Mouse (Mus musculus) cerebellum, postnatal 25 days (tissue): Measurements from ENCODE around the gene Cd300lf.

Experiments used
- DNase-seq, 2 experiments: peaks; one replicate each; pipeline ENCODE4 v3.0.0; 2021; ENCODE audit warnings: mixed read lengths in 2 of 2

Gene Cd300lf

GRCm38 (mm10) chr11:115133800-115134199 lies at the start of gene Cd300lf:
Gene Cd300lf, minus strand, starts transcription at chr11:115133992.
- no peak for DNase-seq

- DNase-seq, result peak; percentile 90 to 93
These were observed 48.3 kb upstream of the Cd300lf start for GRCm38 (mm10) chr11:115181913-115182638.

GRCm38 (mm10) chr11:115179881-115180280 lies 46.1 kb upstream of the Cd300lf start:
- no peak for DNase-seq

GRCm38 (mm10) chr11:115179191-115179590 lies 45.4 kb upstream of the Cd300lf start:
- DNase-seq, result no peak

GRCm38 (mm10) chr11:115178766-115179165 lies 45.0 kb upstream of the Cd300lf start:
- DNase-seq, result no peak

GRCm38 (mm10) chr11:115177559-115178195 lies 43.9 kb upstream of the Cd300lf start:
- no peak for DNase-seq

- no peak for DNase-seq
These were observed 42.8 kb upstream of the Cd300lf start for GRCm38 (mm10) chr11:115176399-115177190.

GRCm38 (mm10) chr11:115173549-115174339 lies 40.0 kb upstream of the Cd300lf start:
- DNase-seq, result no peak

- peak in 1 of 2 experiments; percentile 47 for DNase-seq
These were observed 39.1 kb upstream of the Cd300lf start for GRCm38 (mm10) chr11:115172825-115173287.

- peak; percentile 78 to 84 for DNase-seq
These were observed 37.3 kb upstream of the Cd300lf start for GRCm38 (mm10) chr11:115171125-115171524.

- DNase-seq, result no peak
These were observed 35.6 kb upstream of the Cd300lf start for GRCm38 (mm10) chr11:115169430-115169829.

- DNase-seq, result no peak
These were observed 33.9 kb upstream of the Cd300lf start for GRCm38 (mm10) chr11:115167631-115168249.

GRCm38 (mm10) chr11:115166776-115167175 lies 33.0 kb upstream of the Cd300lf start:
- no peak for DNase-seq

GRCm38 (mm10) chr11:115164976-115165374 lies 31.2 kb upstream of the Cd300lf start:
- peak; percentile 66 to 72 for DNase-seq

- DNase-seq, result no peak
These were observed 30.7 kb upstream of the Cd300lf start for GRCm38 (mm10) chr11:115164341-115164975.

GRCm38 (mm10) chr11:115163568-115164150 lies 29.9 kb upstream of the Cd300lf start:
- peak in 1 of 2 experiments; percentile 70 for DNase-seq

- DNase-seq, result peak; percentile 99
These were observed 29.2 kb upstream of the Cd300lf start, which contains the start of gene Slc9a3r1 for GRCm38 (mm10) chr11:115162832-115163480. Gene Slc9a3r1, plus strand, starts transcription at chr11:115163341.

- no peak for DNase-seq
These were observed 28.4 kb upstream of the Cd300lf start for GRCm38 (mm10) chr11:115162205-115162601.

GRCm38 (mm10) chr11:115161578-115162204 lies 27.9 kb upstream of the Cd300lf start:
- no peak for DNase-seq
